Mouse (Mus musculus): ENCODE results near the gene Pebp1.

GRCm38 (mm10) chr5:117242671-117243478 lies 44.5 kb downstream of the Pebp1 start:
- TF ChIP-seq GATA1 (IDR thresholded peaks at IDR 0.05; ENCODE audit: borderline replicate concordance, low read length), result no peak
- no peak for TF ChIP-seq FLI1 (IDR thresholded peaks at IDR 0.05; ENCODE audit: low read length)
